ENCODE assay signal across 8 mouse cellular contexts in genomic region chr5:21786258-21787185, GRCm38 (mm10). TPM values are rescaled to one million over a fixed set of nuclear protein-coding genes. Genes with fewer than 3 reads are reported as not detected.
DNase-seq lines count a peak whose midpoint lies in the region; ATAC-seq and TF ChIP-seq lines count a peak whose summit lies in the region.

No protein-coding gene starts in this region.

- intact Hi-C loops in heart, postnatal 25 days (cut with DNase I), result no loop called here

- peak overlapping the region; percentile 46; the same call in 1 of the 2 replicates for H3K27ac ChIP-seq in ES-E14 (ENCODE audit: insufficient read depth, low read depth, low read length, poor library complexity, severe bottlenecking)
- peak overlapping the region; percentile 85 for H3K27ac ChIP-seq in forebrain, embryonic 15.5 days (replicated peaks)

- H3K27me3 ChIP-seq in forebrain, embryonic 15.5 days, result no peaks in the 10 kb centered on the region

- 2% methylated on average over 51 of the region's 51 CpGs for WGBS in forebrain, embryonic 15.5 days
- under 1% methylated on average over 51 of the region's 51 CpGs for WGBS in lung, adult 2 months

- peaks cover 10% of the 10 kb centered on the region for H3K36me3 ChIP-seq in ES-E14 (ENCODE audit: control insufficient read depth, insufficient read depth, low read length, poor library complexity, severe bottlenecking)
- peaks cover 16% of the 10 kb centered on the region for H3K36me3 ChIP-seq in forebrain, embryonic 15.5 days

- peak overlapping the region; percentile 48 for H3K4me2 ChIP-seq in forebrain, embryonic 15.5 days (replicated peaks)

- TF ChIP-seq POLR2A in lung, adult 2 months (IDR thresholded peaks at IDR 0.05; ENCODE audit: borderline replicate concordance, extremely low read depth, low read depth, low read length), result peak; percentile 90

- H3K9me3 ChIP-seq in ES-E14 (ENCODE audit: control insufficient read depth, insufficient read depth, low read depth, low read length), result no peaks in the 10 kb centered on the region
- no peaks in the 10 kb centered on the region for H3K9me3 ChIP-seq in forebrain, embryonic 15.5 days

- TF ChIP-seq CTCF in lung, adult 2 months (IDR thresholded peaks at IDR 0.05; ENCODE audit: insufficient read depth, low read length), result no peak

- in situ Hi-C loops in ES-E14 (cut with MboI; ENCODE audit: low sequenced_read_pairs in 2 of 2, unreplicated experiment in 2 of 2), result no loop called here

- peaks cover 0 to 2% of the 10 kb centered on the region in 2 experiments; a peak in 3 of 4 replicates for H3K4me1 ChIP-seq in ES-E14 (ENCODE audit: control insufficient read depth in 2 of 2, insufficient read depth in 2 of 2, low read length in 2 of 2, poor library complexity in 1 of 2)
- H3K4me1 ChIP-seq in forebrain, embryonic 15.5 days, result peaks cover 36% of the 10 kb centered on the region
- peaks cover 5% of the 10 kb centered on the region for H3K4me1 ChIP-seq in lung, adult 2 months (ENCODE audit: control insufficient read depth, insufficient read depth, low read length)

- peak overlapping the region; percentile 86 to 93 for H3K4me3 ChIP-seq in ES-E14 (ENCODE audit: insufficient read depth in 1 of 2, low read depth in 1 of 2, low read length in 2 of 2, poor library complexity in 1 of 2, severe bottlenecking in 1 of 2)
- H3K4me3 ChIP-seq in forebrain, embryonic 15.5 days, result peak overlapping the region; percentile 78
- peak overlapping the region; percentile 99 for H3K4me3 ChIP-seq in lung, adult 2 months (replicated peaks; ENCODE audit: extremely low read depth, low read depth, low read length)

- peak; percentile 87 for ATAC-seq in forebrain, embryonic 15.5 days (replicated peaks)
- ATAC-seq in neutrophil, adult 5-6 weeks (ENCODE audit: extremely low read depth, insufficient number of reproducible peaks, low FRiP score, poor library complexity, severe bottlenecking), result peak; percentile 88

- DNase-seq in ES-E14 (ENCODE audit: low read depth, low spot score), result peak; percentile 86
- DNase-seq in cerebellum, adult 11-12 months, result peak; percentile 90
- peak; percentile 79 for DNase-seq in heart, postnatal 25 days (ENCODE audit: low spot score)
- peak; percentile 91 to 95 for DNase-seq in layer of hippocampus, adult 18-20 months (ENCODE audit: low spot score in 2 of 2)
- DNase-seq in lung, adult 2 months, result peak; percentile 93
- peak; percentile 79 to 87 for DNase-seq in thymus, adult 18-20 months

- H3K9ac ChIP-seq in ES-E14 (ENCODE audit: insufficient read depth, low read depth, low read length, poor library complexity, severe bottlenecking), result peak overlapping the region; percentile 91
- H3K9ac ChIP-seq in forebrain, embryonic 15.5 days (replicated peaks), result peak overlapping the region; percentile 88

TF ChIP-seq in ES-E14, 5 proteins besides CTCF, POLR2A, EP300 and RAD21:
- TF ChIP-seq HCFC1 (IDR thresholded peaks at IDR 0.05; ENCODE audit: borderline replicate concordance, insufficient read depth, low read length), result peak; percentile 72; the same call in 1 of the 2 replicates
- TF ChIP-seq CHD2 (IDR thresholded peaks at IDR 0.05; ENCODE audit: low read depth, low read length), result no peak
- no peak for TF ChIP-seq ZNF384 (IDR thresholded peaks at IDR 0.05; ENCODE audit: low read depth, low read length)
- no peak for TF ChIP-seq ZC3H11A (IDR thresholded peaks at IDR 0.05; ENCODE audit: borderline replicate concordance, low read depth, low read length)
- TF ChIP-seq MAFK (IDR thresholded peaks at IDR 0.05; ENCODE audit: insufficient read depth, low read depth, low read length), result peak; percentile 84

RNA-seq across cellular contexts. Expression of gene Psmc2, which starts 1.4 kb away (rescaled TPM):
- total RNA-seq in ES-E14 (2012; rRNA removed), result 79.2 and 134 TPM in 2 replicates
- polyA plus RNA-seq in forebrain, embryonic 15.5 days (2015; fragmentation: Nextera tagmentation; extraction: Ambion mirVana), result 178 and 186 TPM in 2 replicates
- total RNA-seq in heart, postnatal 25 days (2021), result 10 to 100 TPM; 91.1 to 94.2 TPM
- 100 to 1,000 TPM; 113 to 117 TPM for total RNA-seq in layer of hippocampus, adult 18-20 months (2021)
- polyA plus RNA-seq in lung, adult 2 months (2012; rRNA removed), result 15.5 and 28.4 TPM in 2 replicates
- 29.7 and 50.6 TPM in 2 replicates for total RNA-seq in neutrophil, adult 5-6 weeks (2017)

RNA-seq across cellular contexts. Expression of gene Dnajc2, which starts 1.5 kb away (rescaled TPM):
- total RNA-seq in ES-E14 (2012; rRNA removed), result 83.7 and 96.0 TPM in 2 replicates
- 69.2 and 72.3 TPM in 2 replicates for polyA plus RNA-seq in forebrain, embryonic 15.5 days (2015; fragmentation: Nextera tagmentation; extraction: Ambion mirVana)
- total RNA-seq in heart, postnatal 25 days (2021), result 10 to 100 TPM; 19.5 to 20.6 TPM
- total RNA-seq in layer of hippocampus, adult 18-20 months (2021), result 10 to 100 TPM; 29.8 to 31.1 TPM
- polyA plus RNA-seq in lung, adult 2 months (2012; rRNA removed), result 5.9 and 8.5 TPM in 2 replicates
- 80.3 and 83.1 TPM in 2 replicates for total RNA-seq in neutrophil, adult 5-6 weeks (2017)

RNA-seq across cellular contexts. Expression of gene Pmpcb, which starts 49.6 kb away (rescaled TPM):
- 132 and 134 TPM in 2 replicates for total RNA-seq in ES-E14 (2012; rRNA removed)
- 85.3 and 89.1 TPM in 2 replicates for polyA plus RNA-seq in forebrain, embryonic 15.5 days (2015; fragmentation: Nextera tagmentation; extraction: Ambion mirVana)
- 100 to 1,000 TPM; 241 to 242 TPM for total RNA-seq in heart, postnatal 25 days (2021)
- 10 to 100 TPM; 76.1 to 87.9 TPM for total RNA-seq in layer of hippocampus, adult 18-20 months (2021)
- polyA plus RNA-seq in lung, adult 2 months (2012; rRNA removed), result 16.7 and 25.4 TPM in 2 replicates
- total RNA-seq in neutrophil, adult 5-6 weeks (2017), result 84.1 and 89.7 TPM in 2 replicates

Comparison
In these comparisons a context has a peak if more than half of its experiments do, and no peak if none do; other contexts are left out.
1. Peak in every context shown above with its lines: DNase-seq, ATAC-seq, H3K4me3 ChIP-seq and H3K27ac ChIP-seq.